Mouse (Mus musculus) heart, embryonic 11.5 days (tissue): ENCODE results near the gene Msi2. TPM values are rescaled to one million over a fixed set of nuclear protein-coding genes. Genes with fewer than 3 reads are reported as not detected.

Source experiments
- ATAC-seq: fragments of 200-750 bp; cut with Nextera tagmentation; replicated peaks from 2 replicates; pipeline ENCODE4 v1.8.0; 2017; ENCODE audit warnings: moderate library complexity; ENCODE audit not compliant: insufficient number of reproducible peaks, low FRiP score, low TSS enrichment
- H3K27ac ChIP-seq: fragments of 300-500 bp; sonication (generic); 2 replicates; pipeline ENCODE4 v1.5.1; 2014; ENCODE audit warnings: mild to moderate bottlenecking, low read depth, low read length
- H3K27me3 ChIP-seq: fragments of 300-500 bp; sonication (generic); 2 replicates; pipeline ENCODE4 v1.6.1; 2014; ENCODE audit warnings: mild to moderate bottlenecking, low read length, mixed read lengths; ENCODE audit not compliant: control insufficient read depth, insufficient read depth
- H3K36me3 ChIP-seq: fragments of 300-500 bp; sonication (generic); 2 replicates; pipeline ENCODE4 v1.6.1; 2014; ENCODE audit warnings: mild to moderate bottlenecking, low read length, moderate library complexity, mixed read lengths; ENCODE audit not compliant: control insufficient read depth, insufficient read depth
- H3K4me1 ChIP-seq: fragments of 300-500 bp; sonication (generic); 2 replicates; pipeline ENCODE4 v1.6.1; 2014; ENCODE audit warnings: low read length; ENCODE audit not compliant: control insufficient read depth, insufficient read depth
- H3K4me2 ChIP-seq: fragments of 300-500 bp; sonication (generic); 2 replicates; pipeline ENCODE4 v1.6.1; 2014; ENCODE audit warnings: mild to moderate bottlenecking, moderate library complexity
- H3K4me3 ChIP-seq: fragments of 300-500 bp; sonication (generic); 2 replicates; pipeline ENCODE4 v1.5.1; 2014; ENCODE audit warnings: low read depth, low read length
- H3K9ac ChIP-seq: fragments of 300-500 bp; sonication (generic); 2 replicates; pipeline ENCODE4 v1.6.1; 2014; ENCODE audit warnings: mild to moderate bottlenecking, low read depth, low read length, moderate library complexity
- H3K9me3 ChIP-seq: fragments of 300-500 bp; sonication (generic); replicated peaks from 2 replicates; pipeline ENCODE4 v1.6.1; 2016; ENCODE audit warnings: low read length; ENCODE audit not compliant: control insufficient read depth
- WGBS: fragments of 180-500 bp; shearing (Covaris S2); extraction: QIAGEN DNeasy Blood & Tissue Kit; methylation state at CpG from one replicate; pipeline ENCODE4 v1.1.7; 2014; ENCODE audit not compliant: insufficient replicate concordance; 5-methylcytosine and 5-hydroxymethylcytosine counted together
- polyA plus RNA-seq: library from polyadenylated mRNA; unstranded; fragments of >200 nt; fragmentation: Nextera tagmentation; extraction: Ambion mirVana; gene quantifications from 2 replicates; pipeline ENCODE4 v1.2.1, GENCODE M21; 2014

The Msi2 gene
- polyA plus RNA-seq, 1 experiment from 2014 or later, result 18.4 TPM

- WGBS, result 88% methylated on average over 9 of the region's 9 CpGs
- Histone ChIP-seq H3K9me3 (no peaks in the 10 kb centered on the region), H3K4me2 (no peak overlapping the region), H3K36me3 (no peaks in the 10 kb centered on the region), H3K9ac (no peak overlapping the region), H3K4me3 (no peak overlapping the region), H3K27me3 (no peaks in the 10 kb centered on the region), H3K27ac (no peak overlapping the region), H3K4me1 (peaks cover 46% of the 10 kb centered on the region)
- ATAC-seq, result no peak
These were observed 129.6 kb downstream of the Msi2 start for GRCm38 (mm10) chr11:88588688-88589210.

GRCm38 (mm10) chr11:88587710-88588109, 130.6 kb downstream of the Msi2 start:
- H3K4me2 ChIP-seq, result no peak overlapping the region
- H3K9ac ChIP-seq, result no peak overlapping the region
- H3K9me3 ChIP-seq, result no peaks in the 10 kb centered on the region
- H3K27me3 ChIP-seq, result no peaks in the 10 kb centered on the region
- WGBS, result 84% methylated on average over 5 of the region's 5 CpGs
- H3K27ac ChIP-seq, result no peak overlapping the region
- no peaks in the 10 kb centered on the region for H3K36me3 ChIP-seq
- no peak overlapping the region for H3K4me3 ChIP-seq
- H3K4me1 ChIP-seq, result peaks cover 52% of the 10 kb centered on the region
- ATAC-seq, result no peak

GRCm38 (mm10) chr11:88585880-88586279, 132.4 kb downstream of the Msi2 start:
- H3K9ac ChIP-seq, result no peak overlapping the region
- ATAC-seq, result no peak
- no peaks in the 10 kb centered on the region for H3K27me3 ChIP-seq
- peak overlapping the region; percentile 79 for H3K27ac ChIP-seq
- H3K36me3 ChIP-seq, result no peaks in the 10 kb centered on the region
- no peak overlapping the region for H3K4me3 ChIP-seq
- no peak overlapping the region for H3K4me2 ChIP-seq
- no peaks in the 10 kb centered on the region for H3K9me3 ChIP-seq
- WGBS, result 57% methylated on average over 2 of the region's 2 CpGs
- peaks cover 64% of the 10 kb centered on the region for H3K4me1 ChIP-seq

- ATAC-seq, result no peak
- Histone ChIP-seq H3K4me3 (no peak overlapping the region), H3K4me1 (peaks cover 64% of the 10 kb centered on the region), H3K36me3 (no peaks in the 10 kb centered on the region), H3K9ac (peak overlapping the region; percentile 36; the same call in 1 of the 2 replicates), H3K27me3 (no peaks in the 10 kb centered on the region), H3K9me3 (no peaks in the 10 kb centered on the region), H3K27ac (peak overlapping the region; percentile 79), H3K4me2 (peak overlapping the region; percentile 6; the same call in 1 of the 2 replicates)
- WGBS, result 21% methylated on average over 10 of the region's 10 CpGs
These were observed 133.1 kb downstream of the Msi2 start for GRCm38 (mm10) chr11:88585171-88585632.

GRCm38 (mm10) chr11:88583866-88584265, 134.4 kb downstream of the Msi2 start:
- no peaks in the 10 kb centered on the region for H3K9me3 ChIP-seq
- H3K4me3 ChIP-seq, result no peak overlapping the region
- H3K4me1 ChIP-seq, result peaks cover 64% of the 10 kb centered on the region
- H3K4me2 ChIP-seq, result 0 out of 2 replicates have a peak overlapping the region, but pooled peaks have one; percentile 14
- 24% methylated on average over 6 of the region's 6 CpGs for WGBS
- H3K36me3 ChIP-seq, result no peaks in the 10 kb centered on the region
- peak overlapping the region; percentile 79 for H3K27ac ChIP-seq
- H3K9ac ChIP-seq, result peak overlapping the region; percentile 28
- no peak for ATAC-seq
- H3K27me3 ChIP-seq, result no peaks in the 10 kb centered on the region

- Histone ChIP-seq H3K27ac (peak overlapping the region; percentile 79), H3K36me3 (no peaks in the 10 kb centered on the region), H3K4me1 (peaks cover 66% of the 10 kb centered on the region), H3K9ac (peak overlapping the region; percentile 28; the same call in 1 of the 2 replicates), H3K9me3 (no peaks in the 10 kb centered on the region), H3K4me2 (0 out of 2 replicates have a peak overlapping the region, but pooled peaks have one; percentile 23), H3K27me3 (no peaks in the 10 kb centered on the region), H3K4me3 (no peak overlapping the region)
- no peak for ATAC-seq
- 11% methylated on average over 8 of the region's 8 CpGs for WGBS
These were observed 135.0 kb downstream of the Msi2 start for GRCm38 (mm10) chr11:88583259-88583833.

- Histone ChIP-seq H3K4me1 (peaks cover 62% of the 10 kb centered on the region), H3K9ac (peak overlapping the region; percentile 52; the same call in 1 of the 2 replicates), H3K27me3 (no peaks in the 10 kb centered on the region), H3K36me3 (no peaks in the 10 kb centered on the region), H3K9me3 (no peaks in the 10 kb centered on the region), H3K4me3 (no peak overlapping the region), H3K4me2 (peak overlapping the region; percentile 11; the same call in 1 of the 2 replicates), H3K27ac (peak overlapping the region; percentile 79)
- ATAC-seq, result no peak
- 17% methylated on average over 7 of the region's 7 CpGs for WGBS
These were observed 135.5 kb downstream of the Msi2 start for GRCm38 (mm10) chr11:88582781-88583180.

GRCm38 (mm10) chr11:88582021-88582707, 136.1 kb downstream of the Msi2 start:
- peak overlapping the region; percentile 79 for H3K27ac ChIP-seq
- peak overlapping the region; percentile 52 for H3K9ac ChIP-seq
- peaks cover 66% of the 10 kb centered on the region for H3K4me1 ChIP-seq
- no peak for ATAC-seq
- WGBS, result 40% methylated on average over 13 of the region's 13 CpGs
- peak overlapping the region; percentile 11; the same call in 1 of the 2 replicates for H3K4me2 ChIP-seq
- H3K36me3 ChIP-seq, result no peaks in the 10 kb centered on the region
- H3K4me3 ChIP-seq, result no peak overlapping the region
- no peaks in the 10 kb centered on the region for H3K9me3 ChIP-seq
- H3K27me3 ChIP-seq, result no peaks in the 10 kb centered on the region
